Mouse (Mus musculus): ENCODE results near the gene Grcc10.

The Grcc10 gene

GRCm38 (mm10) chr6:124702102-124702783 lies 38.9 kb downstream of the Grcc10 start:
- in situ Hi-C loops (cut with MseI, MboI), result no loop called here

- in situ Hi-C loops (cut with MseI, MboI), result no loop called here
Observed at GRCm38 (mm10) chr6:124701338-124701737, 39.8 kb downstream of the Grcc10 start.

GRCm38 (mm10) chr6:124699962-124700610 lies 41.1 kb downstream of the Grcc10 start:
- in situ Hi-C loops (cut with MseI, MboI), result no loop called here

DNA sequence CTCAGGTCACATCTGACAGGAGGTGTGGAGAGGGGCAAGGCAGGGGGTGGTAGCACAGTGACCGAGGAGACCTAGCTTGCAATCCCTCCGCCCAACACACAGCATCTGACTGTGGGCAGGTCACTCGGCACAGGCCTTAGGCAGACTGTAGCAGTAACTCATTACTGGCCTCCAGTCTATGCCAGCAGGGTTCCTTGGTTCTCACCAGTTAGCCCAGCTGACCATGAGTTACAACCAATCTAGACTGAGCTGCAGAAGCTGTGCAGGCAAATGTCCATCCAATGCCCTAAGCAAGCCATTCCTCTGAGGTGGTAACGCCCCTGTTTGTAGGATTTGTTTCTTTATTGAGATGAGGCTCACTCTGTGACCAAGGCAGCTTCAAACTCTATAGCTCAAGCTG lies 41.8 kb downstream of the Grcc10 start:
- in situ Hi-C loops (cut with MseI, MboI), result no loop called here

GRCm38 (mm10) chr6:124698751-124699150 lies 42.4 kb downstream of the Grcc10 start:
- in situ Hi-C loops (cut with MseI, MboI), result no loop called here

- in situ Hi-C loops (cut with MseI, MboI), result no loop called here
Observed at GRCm38 (mm10) chr6:124696441-124697150, 44.6 kb downstream of the Grcc10 start.

DNA sequence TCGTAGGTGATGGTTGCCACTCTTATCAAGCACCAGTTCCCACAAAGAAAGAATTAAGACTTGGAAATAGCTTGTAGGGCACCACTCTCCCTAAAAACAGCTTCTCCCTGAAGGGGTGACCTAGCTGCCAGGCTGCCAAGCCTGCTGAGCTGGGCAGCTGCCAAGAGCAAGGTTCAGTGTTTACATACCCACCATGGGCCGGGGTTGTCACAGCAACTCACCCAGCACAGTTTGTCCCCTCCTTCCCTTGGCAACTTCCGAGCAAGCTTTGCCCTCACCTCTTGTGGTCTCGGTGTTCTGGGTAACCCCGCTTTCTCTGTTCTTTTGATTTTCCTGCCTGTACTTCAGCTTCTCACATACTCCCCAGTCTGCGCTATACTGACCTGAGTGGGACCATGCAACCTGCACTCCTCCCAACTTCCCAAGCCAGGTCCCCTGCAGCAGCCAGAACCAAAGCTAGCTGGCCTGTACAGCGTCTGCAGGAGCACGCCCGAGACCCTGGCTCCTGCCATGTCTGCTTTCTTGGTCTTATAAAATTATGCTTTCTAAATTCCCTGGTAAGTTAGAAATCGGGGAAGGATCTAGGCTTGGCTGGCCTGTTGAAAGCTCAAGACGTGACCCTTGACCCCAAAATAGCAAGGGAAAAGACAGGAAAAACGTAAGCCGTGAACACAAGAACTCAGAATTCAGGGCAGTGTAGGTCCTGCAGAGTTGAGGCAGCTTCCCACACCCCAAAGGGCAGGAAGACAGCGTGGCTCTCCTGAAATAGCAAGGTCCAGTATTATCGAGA lies 46.8 kb downstream of the Grcc10 start:
- in situ Hi-C loops (cut with MseI, MboI), result no loop called here

- in situ Hi-C loops (cut with MseI, MboI), result no loop called here
Observed at GRCm38 (mm10) chr6:124693243-124693981, 47.8 kb downstream of the Grcc10 start.

- in situ Hi-C loops (cut with MseI, MboI), result no loop called here
Observed at GRCm38 (mm10) chr6:124690517-124690916, 50.7 kb downstream of the Grcc10 start.

Measured in mouse trophoblast stem cell (cell line).